Mouse (Mus musculus): ENCODE data around the gene Il1r1. TPM values are rescaled to one million over a fixed set of nuclear protein-coding genes. Genes with fewer than 3 reads are reported as not detected.

The Il1r1 gene
- polyA plus RNA-seq, 1 experiment from 2014 or later = 0.13 TPM

DNA sequence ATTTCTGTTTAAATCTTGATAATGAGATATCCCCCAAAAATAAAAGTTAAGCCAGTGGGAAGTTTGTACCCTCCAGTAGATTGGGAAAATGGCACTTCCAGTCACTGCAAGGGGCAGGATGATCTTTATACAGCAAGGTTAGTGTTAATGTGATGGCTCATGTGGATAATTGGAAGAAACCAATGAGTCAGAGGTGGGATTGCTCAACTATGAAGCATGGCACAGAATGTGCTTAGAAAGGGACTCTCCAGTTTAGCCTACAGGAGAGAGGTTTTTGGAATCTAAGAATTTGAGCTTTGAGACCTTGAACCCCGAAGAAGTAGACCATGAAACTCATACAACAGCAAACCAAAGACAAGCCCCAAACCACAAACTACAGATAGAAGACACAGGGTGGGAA, 114.5 kb downstream of the Il1r1 start:
- Histone ChIP-seq H3K4me3 (ENCODE audit: inconsistent target) (no peak overlapping the region), H3K36me3 (ENCODE audit: inconsistent target) (no peaks in the 10 kb centered on the region), H3K27ac (no peak overlapping the region), H3K79me2 (ENCODE audit: inconsistent target) (no peaks in the 10 kb centered on the region)
- WGBS (ENCODE audit: missing documents) = 90% methylated on average over 1 of the region's 1 CpGs

DNA sequence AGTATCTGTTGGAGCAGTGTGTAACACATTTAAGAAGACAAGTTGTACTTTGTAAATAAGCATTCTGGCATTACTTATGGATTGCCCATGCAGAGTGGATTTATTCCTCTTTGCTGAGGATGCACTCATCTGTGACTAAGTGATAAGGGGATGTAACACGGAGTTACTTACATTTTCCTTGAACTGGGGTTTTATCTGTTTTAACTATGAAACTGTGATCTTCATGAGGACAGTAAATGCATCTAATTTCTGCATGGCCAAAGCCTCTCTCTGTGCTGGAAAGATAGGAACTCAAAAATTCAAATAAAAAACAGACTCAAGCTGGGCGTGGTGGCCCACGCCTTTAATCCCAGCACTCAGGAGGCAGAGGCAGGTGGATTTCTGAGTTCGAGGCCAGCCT, 115.2 kb downstream of the Il1r1 start:
- Histone ChIP-seq H3K27ac (no peak overlapping the region), H3K79me2 (ENCODE audit: inconsistent target) (no peaks in the 10 kb centered on the region), H3K4me3 (ENCODE audit: inconsistent target) (no peak overlapping the region), H3K36me3 (ENCODE audit: inconsistent target) (no peaks in the 10 kb centered on the region)
- 98% methylated on average over 3 of the region's 4 CpGs for WGBS (ENCODE audit: missing documents)

DNA sequence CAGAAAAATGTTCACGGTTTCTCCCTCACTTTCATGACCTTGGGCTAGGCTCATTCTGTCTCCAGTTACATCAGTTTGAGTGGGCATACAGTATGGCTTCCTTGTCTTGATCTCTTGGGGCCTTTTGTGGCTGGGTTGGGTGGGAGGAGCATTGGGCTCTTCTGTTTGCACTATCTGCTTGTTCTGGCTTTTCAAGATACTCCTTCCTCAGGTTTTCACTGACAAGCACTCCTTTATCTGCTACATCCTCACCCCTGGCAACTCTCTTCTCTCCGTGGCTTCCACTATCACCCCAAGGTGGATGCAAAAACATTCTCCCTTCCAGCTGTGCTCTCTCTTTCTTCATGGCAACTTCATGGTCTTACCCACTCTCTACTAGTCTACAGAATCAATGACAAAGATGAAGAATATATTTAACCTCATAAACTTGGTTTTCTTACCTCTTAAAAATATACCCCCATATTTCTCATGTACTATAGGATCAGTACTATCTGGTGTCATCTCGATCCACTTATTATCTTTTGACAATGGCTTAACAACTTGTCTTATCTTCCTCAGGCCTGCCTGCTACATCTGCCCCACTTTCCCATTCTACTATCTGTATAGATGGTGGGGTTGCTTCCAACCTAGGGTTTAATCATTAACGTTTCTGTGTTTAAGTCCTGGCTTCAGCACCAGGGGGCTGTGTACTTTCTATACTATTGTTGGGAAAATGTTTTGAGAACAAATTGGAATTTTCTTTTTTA, 127.5 kb downstream of the Il1r1 start:
- H3K4me3 ChIP-seq (ENCODE audit: inconsistent target) = no peak overlapping the region
- 100% methylated on average over 4 of the region's 4 CpGs for WGBS (ENCODE audit: missing documents)
- no peak overlapping the region for H3K27ac ChIP-seq
- no peaks in the 10 kb centered on the region for H3K36me3 ChIP-seq (ENCODE audit: inconsistent target)
- H3K79me2 ChIP-seq (ENCODE audit: inconsistent target) = no peaks in the 10 kb centered on the region

DNA sequence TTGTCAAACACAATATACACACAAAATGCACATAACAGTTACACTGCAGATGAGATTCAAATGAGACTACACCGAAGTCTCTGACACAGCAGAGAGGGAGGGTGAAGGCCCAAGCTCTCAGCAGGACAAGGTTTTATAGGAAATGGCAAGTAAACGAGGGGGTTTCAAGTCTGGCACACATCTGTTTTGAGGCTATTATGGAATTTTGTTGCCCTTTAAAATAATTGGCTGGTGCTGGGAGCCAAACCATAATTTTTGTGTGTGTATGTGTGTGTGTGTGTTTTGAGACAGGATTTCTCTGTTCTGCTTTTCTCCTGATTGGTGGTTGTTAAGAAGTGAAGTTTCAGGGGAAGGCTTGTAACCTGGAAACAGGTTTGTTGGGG, 128.0 kb downstream of the Il1r1 start:
- no peak overlapping the region for H3K4me3 ChIP-seq (ENCODE audit: inconsistent target)
- H3K27ac ChIP-seq = no peak overlapping the region
- H3K79me2 ChIP-seq (ENCODE audit: inconsistent target) = no peaks in the 10 kb centered on the region
- WGBS (ENCODE audit: missing documents) = 79% methylated on average over 2 of the region's 2 CpGs
- H3K36me3 ChIP-seq (ENCODE audit: inconsistent target) = no peaks in the 10 kb centered on the region

DNA sequence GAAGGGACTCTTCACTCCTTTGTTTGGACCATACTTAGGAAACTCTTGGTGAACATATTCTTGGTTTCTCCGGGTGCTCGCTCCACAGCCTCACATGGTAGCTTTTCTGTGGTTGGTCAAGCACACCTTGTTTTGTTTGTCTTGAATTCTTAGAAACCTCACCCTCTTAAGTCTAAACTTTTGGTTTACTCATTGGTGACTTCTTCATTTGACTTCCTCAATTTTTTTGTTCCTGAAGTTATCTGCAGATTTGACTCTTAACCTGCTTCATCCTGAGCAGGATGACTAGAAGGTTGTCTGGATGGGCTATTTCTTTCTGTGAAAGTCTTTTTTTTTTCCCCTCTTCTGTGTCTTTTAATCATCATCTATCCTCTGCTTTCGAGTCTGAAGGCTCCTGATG, 129.8 kb downstream of the Il1r1 start:
- WGBS (ENCODE audit: missing documents) = 57% methylated on average over 3 of the region's 3 CpGs
- H3K4me3 ChIP-seq (ENCODE audit: inconsistent target) = no peak overlapping the region
- no peak overlapping the region for H3K27ac ChIP-seq
- no peaks in the 10 kb centered on the region for H3K36me3 ChIP-seq (ENCODE audit: inconsistent target)
- no peaks in the 10 kb centered on the region for H3K79me2 ChIP-seq (ENCODE audit: inconsistent target)

DNA sequence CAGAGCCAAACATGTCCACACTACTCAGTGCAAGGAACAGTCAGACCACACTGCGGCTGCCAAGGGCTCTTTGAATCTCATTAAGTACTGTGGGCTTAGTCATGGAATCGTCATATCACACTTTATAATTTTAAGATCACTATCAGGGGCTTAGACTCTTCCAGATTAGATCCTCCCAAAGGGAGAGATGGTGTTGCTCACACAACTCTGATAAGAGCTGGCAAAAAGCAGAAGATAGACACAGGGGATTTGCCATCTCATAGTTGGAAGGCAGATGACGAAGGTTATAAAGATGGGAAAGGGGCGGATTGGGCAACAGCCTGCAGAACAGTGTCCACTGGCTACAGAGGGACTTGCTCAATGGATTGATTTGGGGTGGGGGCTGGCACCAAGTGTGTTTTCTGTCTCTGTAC, 130.6 kb downstream of the Il1r1 start:
- Histone ChIP-seq H3K4me3 (ENCODE audit: inconsistent target) (no peak overlapping the region), H3K27ac (no peak overlapping the region), H3K36me3 (ENCODE audit: inconsistent target) (no peaks in the 10 kb centered on the region), H3K79me2 (ENCODE audit: inconsistent target) (no peaks in the 10 kb centered on the region)
- 70% methylated on average over 4 of the region's 4 CpGs for WGBS (ENCODE audit: missing documents)

DNA sequence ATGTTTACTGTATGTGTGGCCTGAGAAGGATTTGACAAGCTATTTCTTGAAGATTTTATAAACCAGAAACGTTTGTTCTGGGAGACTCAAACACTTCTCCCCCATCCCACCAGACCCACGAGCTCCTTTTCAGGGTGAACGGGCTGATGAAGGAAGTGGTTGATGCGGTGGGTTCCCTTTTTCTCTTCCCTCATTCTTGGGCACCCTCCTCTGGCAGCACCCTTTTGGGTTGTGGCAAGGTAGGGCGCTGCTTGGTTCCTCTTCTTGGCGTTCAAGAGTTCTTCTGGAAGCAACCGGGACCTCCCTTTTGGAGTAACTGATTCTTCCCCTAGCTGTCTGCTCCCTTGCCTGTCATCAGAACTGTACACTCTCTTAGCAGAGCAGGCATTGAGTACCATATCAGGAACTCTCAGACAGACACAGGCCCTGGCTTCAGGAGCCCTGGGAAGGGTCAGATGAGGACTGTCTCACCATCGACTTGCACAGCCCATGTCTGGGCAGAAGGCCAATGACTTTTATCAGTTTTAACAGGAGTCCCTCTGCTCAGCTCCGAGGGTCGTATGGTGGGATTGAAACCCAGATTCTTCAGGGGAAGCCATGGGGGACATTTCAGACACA, 131.1 kb downstream of the Il1r1 start:
- Histone ChIP-seq H3K36me3 (ENCODE audit: inconsistent target) (no peaks in the 10 kb centered on the region), H3K4me3 (ENCODE audit: inconsistent target) (no peak overlapping the region), H3K79me2 (ENCODE audit: inconsistent target) (no peaks in the 10 kb centered on the region), H3K27ac (no peak overlapping the region)
- WGBS (ENCODE audit: missing documents) = 4% methylated on average over 9 of the region's 10 CpGs

DNA sequence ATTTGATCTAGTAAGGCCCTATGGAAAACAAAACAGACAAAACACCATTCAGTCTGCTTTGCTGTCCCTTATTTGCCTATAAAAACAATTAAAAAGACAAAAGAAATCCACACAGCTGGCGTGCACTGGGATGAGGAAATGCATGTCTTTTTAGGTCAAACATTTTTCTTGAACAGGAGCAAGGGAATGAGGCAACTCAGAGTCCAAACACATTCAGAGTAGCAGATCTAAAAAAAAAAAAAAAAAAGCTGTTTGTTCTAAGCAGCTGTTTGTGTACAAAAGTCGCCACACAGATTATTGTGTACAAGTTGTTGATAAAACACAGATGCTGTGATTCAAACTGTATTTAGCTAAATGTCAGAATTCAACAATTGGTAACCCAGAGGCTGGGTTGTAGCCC, 133.0 kb downstream of the Il1r1 start:
- Histone ChIP-seq H3K79me2 (ENCODE audit: inconsistent target) (no peaks in the 10 kb centered on the region), H3K36me3 (ENCODE audit: inconsistent target) (no peaks in the 10 kb centered on the region), H3K4me3 (ENCODE audit: inconsistent target) (no peak overlapping the region), H3K27ac (no peak overlapping the region)
- WGBS (ENCODE audit: missing documents) = 88% methylated on average over 2 of the region's 2 CpGs

DNA sequence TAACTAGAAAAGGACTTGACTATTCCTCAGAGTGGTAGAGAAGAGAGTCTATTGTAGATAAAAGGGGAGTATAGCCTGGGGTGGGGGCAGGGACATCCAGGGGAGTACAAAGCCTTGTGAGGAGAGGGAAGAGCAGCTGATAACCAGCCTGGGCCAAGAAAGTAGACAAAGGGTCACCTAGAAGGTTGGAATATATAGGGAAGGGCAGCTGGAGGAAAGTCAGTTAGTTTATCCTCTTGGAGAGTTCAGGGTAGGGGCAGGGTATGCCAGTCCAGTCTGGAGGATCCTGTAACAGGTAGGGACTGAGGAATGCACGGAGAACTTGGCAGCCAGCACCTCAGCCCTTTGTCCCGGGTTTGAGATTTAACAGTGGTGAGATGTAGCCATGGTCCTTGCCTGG, 133.5 kb downstream of the Il1r1 start:
- no peaks in the 10 kb centered on the region for H3K36me3 ChIP-seq (ENCODE audit: inconsistent target)
- H3K79me2 ChIP-seq (ENCODE audit: inconsistent target) = no peaks in the 10 kb centered on the region
- no peak overlapping the region for H3K4me3 ChIP-seq (ENCODE audit: inconsistent target)
- 96% methylated on average over 2 of the region's 2 CpGs for WGBS (ENCODE audit: missing documents)
- no peak overlapping the region for H3K27ac ChIP-seq

DNA sequence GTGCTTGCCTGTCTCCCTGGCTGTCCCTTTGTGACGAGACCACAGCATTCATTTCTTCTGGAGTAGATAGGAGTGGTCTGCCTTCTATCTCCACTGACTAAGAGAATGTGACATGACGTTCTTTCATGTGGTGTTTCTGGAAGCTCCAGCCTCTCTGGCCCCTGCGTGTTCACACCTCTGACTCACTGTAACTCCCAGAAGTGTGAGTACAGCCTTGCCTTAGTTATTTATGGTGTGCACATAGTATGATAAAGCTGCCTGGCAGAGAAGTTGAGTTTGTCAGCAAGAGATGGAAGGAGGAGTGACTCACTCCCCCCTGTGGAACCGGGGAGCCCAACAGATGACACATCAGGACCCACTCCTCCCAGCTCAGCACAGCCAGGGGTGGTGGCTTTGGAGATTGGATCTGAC, 133.9 kb downstream of the Il1r1 start:
- Histone ChIP-seq H3K27ac (no peak overlapping the region), H3K79me2 (ENCODE audit: inconsistent target) (no peaks in the 10 kb centered on the region), H3K4me3 (ENCODE audit: inconsistent target) (no peak overlapping the region), H3K36me3 (ENCODE audit: inconsistent target) (no peaks in the 10 kb centered on the region)
- WGBS (ENCODE audit: missing documents) = 78% methylated on average over 4 of the region's 4 CpGs

DNA sequence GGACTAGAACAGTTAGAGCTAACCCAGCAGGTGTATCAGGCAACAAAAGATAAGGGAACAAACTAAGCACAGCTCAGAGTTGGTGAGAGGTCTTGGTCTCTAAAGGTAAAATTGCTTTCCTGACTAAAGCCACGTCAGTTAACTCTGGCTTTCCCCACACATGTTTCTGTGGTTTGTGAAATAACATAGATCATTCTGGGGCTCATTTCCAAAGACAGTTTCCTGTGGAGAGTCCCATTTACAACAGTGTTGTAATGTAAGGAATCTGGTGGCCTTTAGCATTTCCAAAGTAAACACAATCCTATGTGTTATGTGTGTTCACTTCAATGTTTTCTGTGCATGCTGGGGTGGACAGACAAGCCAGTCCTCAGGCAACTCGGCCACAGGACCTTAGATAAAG, 134.9 kb downstream of the Il1r1 start:
- Histone ChIP-seq H3K27ac (no peak overlapping the region), H3K4me3 (ENCODE audit: inconsistent target) (no peak overlapping the region), H3K36me3 (ENCODE audit: inconsistent target) (no peaks in the 10 kb centered on the region), H3K79me2 (ENCODE audit: inconsistent target) (no peaks in the 10 kb centered on the region)
- WGBS (ENCODE audit: missing documents) = 43% methylated on average over 2 of the region's 2 CpGs

DNA sequence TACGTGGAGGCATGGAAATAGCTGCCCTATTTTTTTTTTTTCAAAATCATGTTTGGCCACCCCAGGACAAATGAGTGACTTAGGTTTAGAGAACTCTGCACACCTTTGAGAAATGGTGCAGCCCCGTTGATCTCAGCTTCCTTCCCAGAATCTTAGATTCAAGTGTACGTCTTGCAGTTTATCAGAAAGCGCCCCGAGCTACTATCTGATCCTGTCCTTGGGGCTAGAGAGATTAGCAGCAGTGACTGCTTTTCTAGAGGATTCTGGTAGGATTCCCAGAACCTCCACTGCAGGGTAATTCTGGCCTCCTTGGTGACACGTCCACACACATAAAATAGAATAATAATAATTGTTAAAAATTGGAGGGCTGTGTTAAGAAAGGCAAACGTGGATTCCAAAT, 136.1 kb downstream of the Il1r1 start:
- WGBS (ENCODE audit: missing documents) = 76% methylated on average over 7 of the region's 7 CpGs
- no peaks in the 10 kb centered on the region for H3K79me2 ChIP-seq (ENCODE audit: inconsistent target)
- H3K36me3 ChIP-seq (ENCODE audit: inconsistent target) = no peaks in the 10 kb centered on the region
- H3K4me3 ChIP-seq (ENCODE audit: inconsistent target) = no peak overlapping the region
- H3K27ac ChIP-seq = no peak overlapping the region

DNA sequence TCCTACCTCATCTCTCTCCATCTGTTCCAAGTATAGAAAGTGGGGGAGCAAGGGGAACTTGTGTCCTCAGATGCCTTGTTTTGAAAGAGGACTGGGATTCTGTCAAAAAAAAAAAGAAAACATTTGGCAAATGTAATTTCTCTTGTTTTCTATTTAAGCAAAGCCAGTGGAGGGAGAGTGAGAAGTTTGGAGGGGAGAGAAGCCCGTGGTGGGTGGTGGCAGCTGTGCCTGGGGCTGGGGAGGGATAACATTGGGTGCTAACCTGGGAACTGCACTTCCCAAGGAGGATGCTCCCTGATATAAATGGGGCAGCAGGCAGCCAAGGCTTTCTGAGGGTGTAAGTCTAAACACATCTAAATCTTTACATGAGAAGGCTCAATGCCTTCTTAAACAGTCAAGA, 136.7 kb downstream of the Il1r1 start:
- Histone ChIP-seq H3K4me3 (ENCODE audit: inconsistent target) (no peak overlapping the region), H3K79me2 (ENCODE audit: inconsistent target) (no peaks in the 10 kb centered on the region), H3K27ac (no peak overlapping the region), H3K36me3 (ENCODE audit: inconsistent target) (no peaks in the 10 kb centered on the region)
- WGBS (ENCODE audit: missing documents) = 73% methylated on average over 1 of the region's 1 CpGs

DNA sequence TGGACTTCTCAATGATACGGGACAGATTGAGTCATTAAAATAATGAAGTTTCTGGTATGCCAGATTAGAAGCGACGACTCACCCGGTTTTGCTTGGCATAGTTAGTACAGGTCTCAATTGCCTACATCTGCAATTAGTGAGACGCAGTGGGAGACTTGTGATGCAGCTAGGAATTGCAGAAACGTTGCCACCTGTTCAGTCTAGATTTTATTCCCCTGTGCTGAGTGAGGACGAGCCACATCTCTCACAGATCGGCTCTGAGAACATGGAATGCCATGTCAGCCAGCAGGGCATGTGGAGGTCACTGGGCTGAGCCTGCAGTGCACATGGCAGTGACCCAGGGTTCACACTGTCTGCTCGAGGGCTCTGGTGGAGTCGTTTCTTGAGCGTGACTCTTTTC, 137.9 kb downstream of the Il1r1 start:
- H3K36me3 ChIP-seq (ENCODE audit: inconsistent target) = no peaks in the 10 kb centered on the region
- H3K27ac ChIP-seq = no peak overlapping the region
- H3K79me2 ChIP-seq (ENCODE audit: inconsistent target) = no peaks in the 10 kb centered on the region
- 93% methylated on average over 11 of the region's 11 CpGs for WGBS (ENCODE audit: missing documents)
- H3K4me3 ChIP-seq (ENCODE audit: inconsistent target) = no peak overlapping the region
